Mouse (Mus musculus): Measurements from ENCODE around the gene Cdhr5.

Cdhr5 gene

GRCm38 (mm10) chr7:141222126-141222467 lies 54.5 kb downstream of the Cdhr5 start:
- no peak for DNase-seq

GRCm38 (mm10) chr7:141221249-141222125 lies 55.1 kb downstream of the Cdhr5 start:
- peak; percentile 96 for DNase-seq

GRCm38 (mm10) chr7:141220377-141220776 lies 56.2 kb downstream of the Cdhr5 start:
- DNase-seq: no peak

- no peak for DNase-seq
These were observed 57.0 kb downstream of the Cdhr5 start for GRCm38 (mm10) chr7:141219558-141220099.

Measured in lung, postnatal 14 days (tissue).